Mouse (Mus musculus) testis, adult 2 months (tissue): ENCODE results near the gene Lin37.

ENCODE experiments used
- CTCF ChIP-seq: fragments of 200-500 bp; IDR thresholded peaks from 2 replicates; pipeline ENCODE4 v1.5.1; 2012; ENCODE audit warnings: low read depth, mild to moderate bottlenecking, inconsistent platforms, low read length, moderate library complexity; ENCODE audit not compliant: control insufficient read depth, insufficient read depth, insufficient replicate concordance
- POLR2A ChIP-seq: fragments of 200-500 bp; IDR thresholded peaks from 2 replicates; pipeline ENCODE4 v1.6.1; 2012; ENCODE audit warnings: low read depth, mild to moderate bottlenecking, inconsistent platforms, low read length, moderate library complexity; ENCODE audit not compliant: control insufficient read depth

DNA sequence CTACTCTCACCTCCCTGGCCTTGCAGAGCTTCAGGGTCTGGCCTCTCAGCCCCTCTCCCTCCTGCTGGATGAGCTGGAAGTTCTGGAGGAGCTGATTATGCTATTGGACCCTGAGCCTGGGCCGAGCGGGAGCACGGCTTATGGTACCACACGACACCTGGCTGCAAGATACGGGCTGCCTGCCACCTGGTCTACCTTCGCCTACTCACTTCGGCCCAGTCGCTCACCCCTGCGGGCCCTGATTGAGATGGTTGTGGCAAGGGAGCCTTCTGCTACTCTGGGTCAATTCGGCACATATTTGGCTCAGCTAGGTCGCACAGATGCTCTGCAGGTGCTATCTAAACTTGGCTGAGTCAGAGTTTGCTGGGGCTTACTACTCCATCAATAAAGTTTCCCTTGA is 7.9 kb upstream of the Lin37 start:
- TF ChIP-seq CTCF (no peak), POLR2A (no peak)
